Mouse (Mus musculus) 3134 (cell line): ENCODE measurements around the gene Cog6.

Experiments used
- DNase-seq: peaks from one replicate; pipeline ENCODE4 v3.0.0-alpha.2; 2011; ENCODE audit warnings: low spot score; ENCODE audit not compliant: insufficient read length; ENCODE audit errors: extremely low read depth

Cog6 gene

DNA sequence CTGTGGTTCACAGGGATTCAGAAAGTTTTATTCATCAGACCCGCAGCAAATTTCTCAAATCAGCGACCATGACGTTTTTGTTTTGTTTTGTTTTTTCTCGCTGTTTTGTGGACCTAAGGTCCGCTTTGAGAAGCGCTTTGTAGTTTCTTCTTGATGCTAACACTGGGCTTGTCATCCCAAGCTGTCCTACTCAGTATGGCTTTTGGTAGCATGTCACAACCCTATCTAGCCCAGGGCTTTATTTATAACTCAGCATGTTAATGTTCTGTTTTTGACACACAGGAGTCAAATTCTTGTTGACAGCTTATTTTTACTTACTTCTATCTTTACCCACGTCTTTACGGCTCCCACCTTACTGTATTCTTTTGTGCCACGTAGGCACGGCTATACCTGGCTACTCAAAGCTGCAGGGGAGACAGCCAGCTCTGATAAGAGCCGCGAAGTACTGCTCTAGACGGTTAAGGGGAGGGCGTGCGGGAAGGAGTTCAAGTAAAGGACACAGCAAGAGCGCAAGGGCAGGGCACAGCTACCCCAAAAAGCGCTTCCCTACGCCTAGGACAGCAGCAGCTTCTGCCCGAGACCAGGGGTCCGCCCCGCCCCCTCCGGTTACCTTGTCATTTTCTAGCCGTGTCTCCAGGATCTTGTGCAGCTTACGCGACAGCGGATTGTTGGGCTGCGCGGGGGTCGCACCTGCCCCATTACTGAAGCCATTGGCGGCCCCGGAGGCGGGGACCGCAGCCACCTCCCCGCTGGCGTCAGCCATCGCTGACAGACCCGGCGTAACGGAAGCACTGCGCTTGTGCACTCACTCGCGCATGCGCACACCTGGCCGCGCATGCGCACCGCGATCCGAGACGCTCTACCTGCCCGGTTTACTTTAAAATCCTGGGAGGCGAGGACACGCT, at the start of gene Cog6:
Cog6 (minus strand) TSS at position 802 of the 905 bp plus-strand sequence.
- DNase-seq: peak; percentile 96

DNA sequence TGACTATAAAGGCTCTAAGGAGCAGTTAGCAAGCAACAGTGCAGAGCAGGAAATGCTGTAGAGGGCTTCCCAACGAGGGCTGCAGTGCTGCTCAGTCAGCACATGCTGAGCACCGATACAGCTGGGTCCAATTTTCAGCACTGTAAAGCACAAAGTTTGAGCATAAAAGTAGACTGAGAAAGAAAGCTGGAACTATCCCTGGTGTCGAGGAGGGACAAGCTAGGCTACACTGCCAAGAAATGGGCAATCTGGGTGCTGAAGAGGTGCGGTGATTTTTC, 49.0 kb upstream of the Cog6 start:
- no peak for DNase-seq

DNA sequence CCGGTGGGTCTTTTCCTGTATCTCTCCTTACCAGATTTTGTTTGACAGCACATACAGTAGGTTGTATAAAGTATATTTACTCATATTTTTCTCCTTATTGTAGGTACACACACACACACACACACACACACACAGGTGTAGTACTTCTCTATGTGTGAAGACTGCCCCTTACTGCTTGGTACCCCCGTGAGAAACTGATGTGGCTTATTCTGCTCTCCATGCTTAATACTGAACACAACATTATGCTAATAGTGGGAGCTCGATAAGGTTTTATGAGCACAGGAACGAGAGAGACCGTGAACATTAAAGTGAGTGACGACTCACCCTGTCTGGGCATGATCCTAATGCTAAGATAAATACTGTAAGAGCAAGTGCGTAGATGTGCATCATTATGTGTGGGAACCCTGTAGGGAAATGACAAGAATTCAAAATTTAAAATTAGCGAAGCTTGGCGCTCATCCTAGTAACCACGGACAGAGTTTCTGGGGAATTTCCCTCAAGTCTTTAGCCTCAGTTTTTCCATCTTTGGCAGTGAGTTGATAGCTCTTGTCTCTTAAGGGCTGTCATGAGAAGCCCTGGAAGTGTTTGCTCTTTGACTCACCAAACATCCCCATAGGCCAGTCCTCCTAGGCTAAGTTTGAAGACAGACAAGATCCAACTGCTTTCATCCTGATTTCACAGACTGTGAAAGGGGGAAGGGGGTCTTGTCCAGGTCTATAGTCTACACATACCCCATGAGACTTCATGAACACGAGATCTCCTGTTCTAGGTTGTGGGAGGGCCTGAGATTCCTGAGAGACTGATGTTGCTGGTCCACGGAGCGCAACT, 48.4 kb upstream of the Cog6 start:
- peak; percentile 32 for DNase-seq

DNA sequence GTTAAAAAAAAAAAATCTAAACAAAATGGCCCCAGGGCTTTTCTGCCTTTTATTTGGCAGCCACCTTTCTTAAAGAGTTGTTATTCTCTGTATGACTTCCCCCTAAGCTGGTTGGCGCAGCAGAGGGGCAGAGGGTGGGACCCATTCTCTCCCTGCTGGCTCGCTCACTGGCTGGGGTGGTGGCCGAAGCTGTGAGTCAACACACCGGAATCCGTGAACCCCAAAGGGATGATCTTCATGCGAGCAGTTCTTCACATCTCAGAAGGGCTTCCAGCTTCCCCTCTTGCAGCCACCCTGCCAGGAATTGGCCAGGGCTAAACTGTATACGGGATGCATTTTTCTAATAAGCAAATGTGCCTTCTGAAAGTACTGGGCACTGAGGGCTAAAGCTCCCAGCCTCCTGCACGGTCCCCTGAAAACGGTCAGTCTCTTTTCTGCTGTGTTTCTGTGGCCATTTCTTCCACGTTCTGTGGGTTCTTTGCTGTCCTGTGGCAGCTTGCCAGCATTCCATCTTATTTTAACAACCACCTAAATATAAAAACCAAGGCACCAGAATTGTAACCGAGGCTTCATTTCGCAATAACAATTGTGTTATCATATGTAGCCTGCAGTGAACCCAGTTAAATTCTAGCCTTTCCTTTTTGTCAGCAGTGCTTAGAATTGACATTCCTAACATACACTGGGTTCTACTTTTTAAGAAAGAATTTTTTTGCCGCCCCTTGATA, 46.5 kb upstream of the Cog6 start:
- DNase-seq: peak; percentile 93

DNA sequence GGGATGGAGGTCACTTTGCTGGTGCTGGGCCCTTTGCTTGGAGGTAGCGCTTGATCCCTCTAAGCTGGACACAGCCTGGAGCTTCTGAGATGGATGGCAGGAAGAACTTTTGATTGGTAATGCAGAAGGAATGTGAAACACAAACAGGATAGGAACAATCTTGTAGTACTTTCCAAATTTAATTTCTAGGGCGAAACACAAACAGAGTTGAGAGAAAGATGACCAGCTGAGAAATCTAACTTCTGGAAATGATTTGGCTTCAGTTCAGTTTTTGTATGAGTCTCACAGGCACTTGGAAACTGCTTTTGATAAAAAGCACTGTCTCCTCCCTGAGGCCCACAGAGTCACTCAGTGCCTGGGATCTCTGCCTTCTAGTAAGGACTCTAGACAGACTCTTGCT, 42.9 kb upstream of the Cog6 start:
- peak; percentile 60 for DNase-seq

DNA sequence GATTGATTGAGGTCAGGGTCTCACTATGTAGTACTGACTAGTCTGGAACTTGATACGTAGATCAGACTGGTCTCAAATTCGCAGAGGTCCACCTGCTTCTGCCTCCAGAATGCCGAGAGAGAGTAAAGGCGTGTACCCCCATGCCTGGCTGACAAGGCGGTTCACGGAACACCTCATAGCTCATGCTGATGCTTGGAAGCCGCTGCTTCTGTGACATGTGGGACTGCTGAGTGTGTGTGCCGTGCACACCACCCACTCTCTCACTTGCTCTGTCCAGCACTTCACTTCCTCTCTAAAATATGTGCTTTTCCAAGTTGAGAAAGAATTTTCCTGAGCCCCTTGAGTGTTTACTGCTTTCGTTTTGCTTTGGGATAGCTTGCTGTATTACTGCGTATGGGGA, 39.4 kb upstream of the Cog6 start:
- no peak for DNase-seq

DNA sequence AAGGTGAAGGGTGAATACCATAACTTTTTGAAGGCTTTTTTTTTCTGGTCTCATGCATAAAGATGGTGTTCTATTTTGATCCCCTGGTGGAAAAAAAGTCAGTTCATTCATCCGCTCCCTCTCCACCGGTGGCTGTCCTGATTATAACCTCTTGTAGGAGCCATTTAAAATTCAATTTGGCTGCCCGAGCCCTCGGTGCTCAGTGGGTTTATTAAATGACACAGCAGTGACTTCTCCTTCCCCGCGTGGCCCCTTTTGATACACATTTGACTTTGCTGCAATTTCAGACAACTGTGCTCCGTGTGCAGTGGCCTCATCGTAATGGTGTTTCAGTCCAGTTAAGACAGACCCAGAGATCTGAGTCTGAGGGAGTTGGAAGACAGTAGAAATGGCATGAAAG, 35.3 kb upstream of the Cog6 start:
- no peak for DNase-seq

DNA sequence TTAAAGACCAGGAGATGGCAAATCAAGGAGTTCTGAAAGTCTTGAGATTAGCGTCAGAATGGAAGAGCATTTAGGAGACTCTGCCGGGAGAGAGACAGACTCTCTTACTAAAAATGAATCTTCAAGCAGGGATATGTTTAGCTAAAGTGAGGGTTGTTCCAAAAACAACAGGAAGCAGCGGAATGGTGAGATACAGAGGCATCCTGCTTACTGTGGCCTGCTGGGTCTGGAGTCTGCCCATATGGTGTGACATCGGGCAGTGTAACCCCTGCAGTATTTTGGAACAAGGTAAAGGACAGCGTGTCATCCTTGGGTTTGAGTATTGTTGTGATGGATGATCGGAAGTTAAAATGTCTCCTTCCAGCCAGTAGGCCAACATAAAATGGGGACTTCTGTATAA, 29.3 kb upstream of the Cog6 start:
- DNase-seq: no peak

DNA sequence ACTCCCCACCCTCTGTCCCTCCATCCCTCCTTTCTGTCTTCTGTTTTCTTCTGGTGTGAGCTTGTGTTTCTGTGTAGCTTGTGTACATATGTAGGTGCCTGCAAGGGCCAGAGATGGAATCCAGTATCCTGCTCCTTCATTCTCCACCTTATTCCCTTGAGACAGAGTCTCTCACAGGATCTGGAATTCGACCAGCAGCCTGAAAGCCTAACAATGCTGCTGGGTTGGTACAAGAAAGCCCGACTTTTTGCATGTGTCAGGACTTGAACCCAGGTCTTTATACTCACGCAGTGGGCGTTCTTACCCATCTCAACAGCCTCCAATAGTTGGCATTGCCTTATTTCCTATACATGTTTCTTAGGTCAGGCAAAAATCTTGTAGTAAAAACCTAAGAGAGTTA, 28.7 kb upstream of the Cog6 start:
- no peak for DNase-seq

DNA sequence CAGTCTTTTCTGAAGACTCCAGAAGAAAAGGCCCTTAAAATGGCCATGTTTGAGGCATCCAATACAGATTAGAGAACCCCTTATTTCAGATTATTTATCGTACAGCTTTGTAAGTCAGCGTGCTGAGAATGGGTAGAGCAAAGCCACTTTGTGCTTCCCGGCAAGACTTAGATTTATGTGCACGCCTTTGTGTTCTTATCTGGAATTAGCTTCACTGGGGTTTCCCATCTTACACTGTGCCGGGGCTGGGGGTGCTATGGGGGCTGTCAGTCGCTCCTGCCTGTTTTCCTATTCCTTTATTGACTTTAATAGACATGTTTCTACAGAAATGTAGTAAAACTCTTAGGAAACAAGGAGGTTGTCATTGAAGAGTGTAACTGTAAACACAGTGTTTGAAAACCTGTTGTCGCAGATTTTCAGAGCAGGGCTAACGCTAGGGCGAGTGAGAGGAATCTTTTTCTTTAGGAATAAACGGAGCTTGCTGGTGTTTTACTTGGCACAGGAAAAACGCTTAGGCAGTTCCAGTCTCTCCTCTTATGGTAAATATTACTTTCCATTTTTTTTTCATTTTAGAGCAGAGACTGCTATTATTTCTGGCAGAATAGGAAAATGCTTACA, 27.8 kb upstream of the Cog6 start:
- no peak for DNase-seq

DNA sequence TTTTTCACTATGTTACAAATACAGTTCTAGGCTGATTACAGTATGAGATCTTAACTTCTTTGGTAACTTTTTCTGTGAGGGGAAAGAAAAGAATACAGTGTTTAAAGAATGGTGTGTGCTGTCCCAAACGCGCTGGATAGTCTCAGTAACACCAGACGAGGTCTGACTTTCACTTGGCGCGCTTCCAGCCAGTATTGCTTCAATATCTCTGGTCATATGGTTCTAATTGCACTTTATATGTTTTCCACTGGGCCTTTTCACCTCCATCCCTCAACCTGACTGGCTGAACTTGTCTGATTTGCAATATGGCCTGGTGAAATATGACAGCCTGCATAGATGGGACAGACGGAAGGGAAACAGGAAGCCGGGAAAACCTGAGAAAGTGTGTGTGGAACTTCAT, 27.2 kb upstream of the Cog6 start:
- no peak for DNase-seq

DNA sequence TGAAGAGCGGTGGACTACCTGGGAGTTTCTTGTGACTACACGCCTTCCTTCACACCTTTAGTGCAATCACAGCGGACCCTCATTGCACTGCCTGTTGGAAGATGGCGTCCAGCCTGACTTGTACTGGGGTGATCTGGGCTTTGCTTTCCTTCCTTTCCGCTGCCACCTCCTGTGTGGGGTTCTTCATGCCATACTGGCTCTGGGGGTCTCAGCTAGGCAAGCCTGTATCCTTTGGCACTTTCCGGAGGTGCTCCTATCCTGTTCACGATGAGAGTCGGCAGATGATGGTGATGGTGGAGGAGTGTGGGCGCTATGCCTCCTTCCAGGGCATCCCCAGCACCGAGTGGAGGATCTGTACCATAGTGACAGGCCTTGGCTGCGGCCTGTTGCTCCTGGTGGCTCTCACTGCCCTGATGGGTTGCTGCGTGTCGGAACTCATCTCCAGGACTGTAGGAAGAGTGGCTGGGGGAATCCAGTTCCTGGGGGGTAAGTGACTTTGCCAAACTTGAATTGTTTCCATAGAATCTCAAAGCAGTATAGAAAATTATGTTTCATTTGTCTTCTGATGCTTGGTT, 26.3 kb upstream of the Cog6 start:
- DNase-seq: no peak

DNA sequence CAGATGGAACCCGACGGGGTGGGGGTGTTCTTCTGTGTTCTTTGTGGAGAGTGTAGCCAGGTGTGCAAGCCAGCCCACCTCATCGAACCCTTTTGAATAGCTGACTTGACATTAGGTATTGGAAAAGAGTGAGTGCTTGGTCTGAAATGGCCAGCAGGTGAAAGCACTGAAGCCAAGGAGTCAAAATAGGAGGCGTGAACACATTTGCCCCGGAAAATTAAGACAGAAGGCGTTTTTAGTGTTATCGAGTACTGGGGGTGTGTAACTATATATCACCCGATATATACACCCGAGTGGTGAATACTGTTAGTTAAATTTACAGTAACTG, 25.2 kb upstream of the Cog6 start:
- no peak for DNase-seq

DNA sequence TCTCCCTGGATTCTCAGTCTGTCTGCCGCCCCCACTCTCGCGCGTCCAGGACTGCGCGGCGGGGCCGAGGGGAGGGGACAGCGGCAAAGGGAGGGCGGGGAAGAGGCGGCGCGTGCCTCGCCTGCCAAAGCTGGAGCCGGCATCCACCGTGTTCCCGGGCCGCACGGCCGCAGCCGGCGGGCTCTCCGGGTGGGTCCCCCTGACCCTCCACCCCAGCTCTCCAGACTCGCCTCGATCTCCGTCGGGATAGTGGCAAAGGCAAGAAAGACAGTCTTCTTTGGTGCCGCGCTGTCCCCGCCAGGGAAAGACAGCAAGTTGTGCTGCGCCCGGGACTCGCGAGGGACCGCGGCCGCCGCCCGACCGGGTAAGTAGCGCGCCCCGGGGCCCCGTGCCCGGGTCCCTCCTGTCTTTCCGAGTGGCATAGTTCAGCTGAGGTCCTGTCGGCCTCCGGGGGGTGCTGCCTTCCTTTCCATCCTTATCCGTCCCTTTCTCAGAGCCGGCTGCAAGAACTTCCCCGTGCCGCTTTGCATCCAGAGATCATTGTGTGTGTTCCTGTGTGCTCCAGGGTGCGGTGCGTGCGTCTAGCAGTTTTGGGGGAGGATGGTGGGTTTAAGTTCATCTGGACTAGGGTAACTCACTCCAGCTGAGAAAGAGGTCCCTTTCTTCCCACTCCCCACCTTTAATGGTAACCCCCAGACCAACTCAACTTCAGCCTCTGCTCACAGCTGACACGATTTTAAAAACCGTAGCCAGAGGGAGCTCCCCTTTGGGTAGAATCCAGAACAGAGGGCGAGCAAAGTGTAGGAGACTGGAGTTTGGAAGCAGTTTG, 24.6 kb upstream of the Cog6 start, which contains the start of gene Lhfp:
Lhfp (plus strand) TSS at position 118 of the 829 bp plus-strand sequence.
- peak; percentile 88 for DNase-seq

DNA sequence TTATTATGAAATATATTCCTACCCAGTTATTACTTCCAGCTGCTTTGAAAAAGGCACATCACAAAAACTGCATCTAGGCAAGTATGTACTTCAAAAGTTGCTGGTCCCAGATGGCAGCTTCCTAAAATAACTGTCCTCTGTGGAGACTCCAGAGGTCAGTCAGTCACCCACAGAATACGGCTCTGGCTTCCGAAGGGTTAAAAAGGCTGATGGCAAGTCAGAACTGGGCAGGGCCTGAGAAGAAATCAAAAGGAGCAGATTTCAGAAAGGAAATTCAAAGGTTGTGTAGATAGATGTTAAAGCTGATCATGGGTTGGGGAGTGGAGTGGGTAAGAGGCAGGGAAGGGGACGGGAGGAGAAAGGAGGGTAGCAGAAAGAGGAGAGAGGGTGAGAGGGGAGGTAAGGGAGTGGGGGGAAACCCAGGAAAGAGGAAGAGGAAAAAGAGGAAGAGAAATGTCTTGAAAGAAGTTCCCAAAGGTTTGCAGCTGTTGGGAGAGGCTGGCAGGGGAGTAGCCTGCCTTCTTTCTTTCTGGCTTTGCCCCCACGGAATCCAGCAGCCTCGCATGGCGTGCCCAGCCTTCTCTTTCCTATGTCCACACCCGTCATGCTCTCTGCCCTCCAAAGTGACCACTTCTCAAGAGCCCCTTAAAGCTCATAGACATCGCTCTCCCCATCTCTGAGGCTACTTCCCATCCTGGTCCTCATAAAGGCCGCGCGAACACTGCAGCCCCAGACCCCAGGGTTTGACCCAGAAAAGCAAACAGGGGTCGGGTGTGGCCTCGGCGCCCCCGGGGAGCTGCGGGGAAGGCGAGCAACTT, 23.8 kb upstream of the Cog6 start:
- no peak for DNase-seq

DNA sequence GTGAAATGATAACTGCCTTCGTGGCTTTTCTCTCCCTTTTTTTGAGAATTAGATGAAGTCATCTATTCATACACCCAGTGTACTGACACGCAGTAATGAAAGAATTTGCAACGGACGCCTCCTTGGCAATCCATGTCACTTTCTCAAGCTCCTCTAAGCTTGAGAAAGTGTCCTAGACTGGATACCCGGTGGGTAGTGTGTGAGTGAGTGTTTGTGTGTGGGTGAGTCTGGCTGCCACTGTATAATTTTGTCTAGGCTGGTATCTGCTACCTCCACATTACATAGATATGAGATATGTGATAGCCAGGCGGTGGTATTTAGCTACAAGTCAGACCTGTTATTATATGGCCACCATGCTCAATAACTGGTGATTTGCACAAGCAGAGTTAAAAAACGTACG, 22.7 kb upstream of the Cog6 start:
- no peak for DNase-seq

DNA sequence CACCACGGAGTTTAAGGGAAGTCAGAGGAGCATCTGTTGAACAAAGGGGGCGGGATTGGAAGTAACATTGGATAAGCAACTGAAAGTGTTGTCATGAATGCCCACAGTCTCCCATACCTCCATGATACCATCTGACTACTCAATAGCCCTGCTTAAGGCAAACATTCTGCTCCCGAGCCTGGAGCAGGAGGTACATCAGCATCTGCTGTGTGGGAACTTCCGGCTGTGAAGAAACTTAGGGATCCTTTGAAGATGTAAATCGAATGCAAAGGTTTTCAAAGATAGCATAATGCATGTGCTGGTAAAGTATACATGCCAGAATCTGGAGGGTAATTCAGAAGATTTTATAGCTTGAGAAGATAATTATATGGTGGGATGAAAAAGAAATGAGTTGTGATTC, 21.9 kb upstream of the Cog6 start:
- DNase-seq: no peak

DNA sequence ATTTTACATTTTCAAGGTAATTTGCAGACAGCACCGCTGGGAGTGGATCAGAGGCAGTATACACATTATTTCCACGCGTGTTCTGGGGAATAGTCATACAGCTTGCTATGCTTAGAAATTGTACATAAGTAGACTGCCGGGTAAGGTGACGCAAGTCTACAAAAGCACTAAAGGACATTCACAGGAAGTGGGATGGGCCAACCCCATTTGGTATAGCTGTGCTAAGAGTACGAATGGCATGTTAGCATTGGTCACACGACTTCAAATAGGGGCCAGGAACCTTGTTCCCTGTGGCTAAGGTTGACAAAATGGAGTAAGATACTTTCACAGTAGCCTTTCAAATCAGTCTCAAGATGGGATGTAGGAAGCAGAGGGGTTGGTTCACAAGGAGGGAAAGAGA, 19.9 kb upstream of the Cog6 start:
- DNase-seq: no peak

DNA sequence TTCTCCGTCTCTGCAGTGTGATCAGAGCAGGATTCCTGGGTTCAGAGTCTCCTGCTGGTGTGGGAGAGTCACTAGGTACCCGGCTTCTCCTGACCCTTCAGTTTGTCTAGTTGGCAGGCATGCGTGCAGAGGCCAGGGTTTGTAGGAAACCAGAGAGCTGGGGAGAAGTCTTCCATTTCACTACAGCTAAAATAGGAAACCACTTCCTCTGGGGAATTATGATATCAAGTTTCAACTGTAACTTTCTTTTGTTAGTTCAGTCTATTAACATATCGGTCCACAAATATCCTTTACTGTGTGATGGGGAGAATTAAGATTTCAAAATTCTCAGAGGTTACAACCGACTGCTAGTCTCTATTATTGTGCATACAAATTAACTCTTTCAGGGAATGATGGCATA, 19.0 kb upstream of the Cog6 start:
- DNase-seq: no peak
